In genomic region chr2:167014702-167015381, GRCm38 (mm10) we compare ENCODE assay signal across 8 mouse cellular contexts. TPM values are rescaled to one million over a fixed set of nuclear protein-coding genes. Genes with fewer than 3 reads are reported as not detected.
DNase-seq lines count a peak whose midpoint lies in the region; ATAC-seq lines count a peak whose summit lies in the region.

Gene Ddx27 (plus strand): TSS chr2:167015193.

- peak within 1 kb of the TSS; percentile 70 for H3K9ac ChIP-seq in kidney, embryonic 15.5 days

- H3K4me1 ChIP-seq in heart, embryonic 10.5 days, result peaks cover 16% of the 10 kb centered on the region
- peaks cover 18% of the 10 kb centered on the region for H3K4me1 ChIP-seq in kidney, embryonic 15.5 days

- peak within 1 kb of the TSS; percentile 84 for H3K27ac ChIP-seq in heart, embryonic 10.5 days
- peak within 1 kb of the TSS; percentile 84 for H3K27ac ChIP-seq in kidney, embryonic 15.5 days

- H3K9me3 ChIP-seq in heart, embryonic 10.5 days, result no peaks in the 10 kb centered on the region
- no peaks in the 10 kb centered on the region for H3K9me3 ChIP-seq in kidney, embryonic 15.5 days (replicated peaks)

- ATAC-seq in erythroblast, adult 5-6 weeks (replicated peaks; ENCODE audit: low FRiP score, poor library complexity, severe bottlenecking), result peak; percentile 95
- peak; percentile 91 for ATAC-seq in kidney, embryonic 15.5 days (replicated peaks; ENCODE audit: low FRiP score)
- peak; percentile 89 for ATAC-seq in monocyte, adult 5-6 weeks (replicated peaks; ENCODE audit: insufficient number of reproducible peaks, low FRiP score, low TSS enrichment, poor library complexity, severe bottlenecking)

- H3K36me3 ChIP-seq in heart, embryonic 10.5 days, result peaks cover 27% of the 10 kb centered on the region
- H3K36me3 ChIP-seq in kidney, embryonic 15.5 days, result peaks cover 23% of the 10 kb centered on the region

- peak within 1 kb of the TSS; percentile 93 for H3K4me3 ChIP-seq in heart, embryonic 10.5 days
- H3K4me3 ChIP-seq in kidney, embryonic 15.5 days (replicated peaks), result peak within 1 kb of the TSS; percentile 77

- H3K4me2 ChIP-seq in kidney, embryonic 15.5 days, result peak within 1 kb of the TSS; percentile 79

- peak; percentile 95 to 96 for DNase-seq in B cell, adult 2 months
- DNase-seq in brain, adult 2 months (ENCODE audit: low read depth, low spot score), result peak; percentile 96
- DNase-seq in heart, embryonic 10.5 days (ENCODE audit: low spot score), result peak; percentile 96
- DNase-seq in liver, result peak; percentile 92
- DNase-seq in spleen, postnatal 4 days (ENCODE audit: low spot score in 2 of 2), result peak; percentile 90 to 96

- H3K27me3 ChIP-seq in heart, embryonic 10.5 days (ENCODE audit: insufficient read depth, poor library complexity, severe bottlenecking), result no peaks in the 10 kb centered on the region
- H3K27me3 ChIP-seq in kidney, embryonic 15.5 days, result no peaks in the 10 kb centered on the region

- WGBS in heart, embryonic 10.5 days, result 3% methylated on average over 37 of the region's 37 CpGs
- WGBS in kidney, embryonic 15.5 days, result 2% methylated on average over 37 of the region's 37 CpGs

RNA-seq across cellular contexts. Expression of gene Ddx27, which starts in this region (rescaled TPM):
- 14.2 and 21.5 TPM in 2 replicates for total RNA-seq in erythroblast, adult 5-6 weeks (2015; ENCODE audit: low replicate concordance)
- total RNA-seq in erythroblast, adult 5-6 weeks (2017; ENCODE audit: low replicate concordance), result 21.6 and 32.3 TPM in 2 replicates
- 46.4 and 59.4 TPM in 2 replicates for polyA plus RNA-seq in heart, embryonic 10.5 days (2016; fragmentation: Nextera tagmentation; extraction: Ambion mirVana)
- 57.7 and 59.4 TPM in 2 replicates for polyA plus RNA-seq in kidney, embryonic 15.5 days (2015; fragmentation: Nextera tagmentation; extraction: Ambion mirVana)
- total RNA-seq in monocyte, adult 5-6 weeks (2017), result 80.0 to 90.5 TPM (median 85.6 TPM) in 3 replicates

Comparison
In these comparisons a context has a peak if more than half of its experiments do, and no peak if none do; other contexts are left out.
1. Peak in every context shown above with its lines: DNase-seq, ATAC-seq, H3K4me3 ChIP-seq and H3K27ac ChIP-seq.